ENCODE assay signal across 12 mouse cellular contexts in the genomic region with DNA sequence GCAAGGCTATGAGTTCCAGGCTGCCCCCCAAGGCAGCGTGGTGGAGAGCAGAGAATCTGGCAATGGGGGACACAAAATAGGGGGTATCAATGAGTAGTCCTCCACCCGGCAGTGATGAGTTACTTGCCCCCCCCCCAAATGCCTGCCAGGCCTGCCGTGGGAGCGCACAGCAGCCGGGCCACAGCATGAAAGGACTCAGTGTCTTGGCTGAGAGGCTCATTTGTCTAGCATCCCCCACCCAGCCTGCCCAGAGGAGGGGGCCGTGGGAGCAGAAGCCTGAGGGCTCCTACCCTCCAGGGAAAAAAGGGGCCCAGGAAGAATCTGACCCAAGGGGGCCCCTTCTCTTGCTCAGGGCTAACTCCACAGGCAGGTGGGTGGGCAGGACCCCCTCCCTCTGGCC. TPM values are rescaled to one million over a fixed set of nuclear protein-coding genes. Genes with fewer than 3 reads are reported as not detected.
DNase-seq lines count a peak whose midpoint lies in the region; ATAC-seq lines count a peak whose summit lies in the region.
"Had no signal": no experiment of that assay in that cellular context is flagged by ENCODE, and none has a peak within 500 bp of the region (broad histone marks: within the 10 kb centered on the region; RNA-seq: fewer than 3 reads in every experiment).

No protein-coding gene starts in this region.

- 90% methylated on average over 6 of the region's 6 CpGs for WGBS in forebrain, embryonic 10.5 days
- WGBS in forebrain, embryonic 11.5 days: 56% methylated on average over 5 of the region's 6 CpGs
- WGBS in limb, embryonic 12.5 days: 90% methylated on average over 6 of the region's 6 CpGs
- 93% methylated on average over 6 of the region's 6 CpGs for WGBS in limb, embryonic 10.5 days
- WGBS in hindbrain, embryonic 16.5 days: 40% methylated on average over 6 of the region's 6 CpGs

- DNase-seq in forebrain, embryonic 10.5 days (ENCODE audit: extremely low spot score, low spot score): no peak
- DNase-seq in forebrain, embryonic 11.5 days (ENCODE audit: low spot score): no peak
- no peak for DNase-seq in limb, embryonic 10.5 days (ENCODE audit: low spot score)
- DNase-seq in retina, postnatal 1 day: peak; percentile 74
- DNase-seq in lung, postnatal 14 days: no peak
- DNase-seq: adrenal gland, postnatal 10 days; heart, postnatal 36 days; thymus, postnatal 4 days had no signal

- peak overlapping the region; percentile 18; the same call in 1 of the 2 replicates for H3K4me3 ChIP-seq in forebrain, embryonic 10.5 days
- no peak overlapping the region for H3K4me3 ChIP-seq in forebrain, embryonic 11.5 days (ENCODE audit: low read depth, low read length)
- no peak overlapping the region for H3K4me3 ChIP-seq in limb, embryonic 12.5 days (replicated peaks)
- no peak overlapping the region for H3K4me3 ChIP-seq in limb, embryonic 10.5 days
- no peak overlapping the region for H3K4me3 ChIP-seq in hindbrain, embryonic 16.5 days (ENCODE audit: low read length)
- H3K4me3 ChIP-seq: myocyte had no signal

- H3K9ac ChIP-seq in forebrain, embryonic 11.5 days (ENCODE audit: low read length): no peak overlapping the region; the same call in 1 of the 2 replicates
- peak overlapping the region; percentile 4; the same call in 1 of the 2 replicates for H3K9ac ChIP-seq in limb, embryonic 12.5 days (replicated peaks)
- H3K9ac ChIP-seq in hindbrain, embryonic 16.5 days (ENCODE audit: low read depth, low read length): no peak overlapping the region

- ATAC-seq in forebrain, embryonic 11.5 days (replicated peaks; ENCODE audit: low FRiP score): no peak; the same call in 1 of the 2 replicates
- ATAC-seq in limb, embryonic 12.5 days (ENCODE audit: insufficient number of reproducible peaks, insufficient read depth, low FRiP score, low TSS enrichment, low read depth): no peak
- peak; percentile 69 for ATAC-seq in hindbrain, embryonic 16.5 days
- ATAC-seq in frontal cortex, adult (ENCODE audit: low TSS enrichment): no peak

- H3K4me1 ChIP-seq in forebrain, embryonic 10.5 days: peaks cover 57% of the 10 kb centered on the region
- H3K4me1 ChIP-seq in forebrain, embryonic 11.5 days (replicated peaks; ENCODE audit: control insufficient read depth, insufficient read depth, low read length): peaks cover 23% of the 10 kb centered on the region
- peaks cover 45% of the 10 kb centered on the region for H3K4me1 ChIP-seq in limb, embryonic 12.5 days (replicated peaks)
- peaks cover 48% of the 10 kb centered on the region for H3K4me1 ChIP-seq in limb, embryonic 10.5 days
- H3K4me1 ChIP-seq in hindbrain, embryonic 16.5 days (ENCODE audit: control insufficient read depth, insufficient read depth, low read depth, low read length): peaks cover 32% of the 10 kb centered on the region

- no peaks in the 10 kb centered on the region for H3K27me3 ChIP-seq in forebrain, embryonic 10.5 days (ENCODE audit: poor library complexity, severe bottlenecking)
- H3K27me3 ChIP-seq in forebrain, embryonic 11.5 days (ENCODE audit: control insufficient read depth, insufficient read depth, low read length): no peaks in the 10 kb centered on the region
- H3K27me3 ChIP-seq in limb, embryonic 12.5 days: no peaks in the 10 kb centered on the region
- H3K27me3 ChIP-seq in limb, embryonic 10.5 days (ENCODE audit: low read depth, poor library complexity, severe bottlenecking): no peaks in the 10 kb centered on the region
- no peaks in the 10 kb centered on the region for H3K27me3 ChIP-seq in hindbrain, embryonic 16.5 days (replicated peaks; ENCODE audit: control insufficient read depth, insufficient read depth, low read length)

- peak overlapping the region; percentile 78 for H3K27ac ChIP-seq in forebrain, embryonic 10.5 days
- no peak overlapping the region for H3K27ac ChIP-seq in forebrain, embryonic 11.5 days (ENCODE audit: low read depth, low read length)
- H3K27ac ChIP-seq in limb, embryonic 12.5 days: peak overlapping the region; percentile 23; the same call in 1 of the 2 replicates
- H3K27ac ChIP-seq in limb, embryonic 10.5 days: no peak overlapping the region; the same call in 1 of the 2 replicates
- peak overlapping the region; percentile 76 for H3K27ac ChIP-seq in hindbrain, embryonic 16.5 days (ENCODE audit: low read depth, low read length)

- peaks cover 95% of the 10 kb centered on the region for H3K36me3 ChIP-seq in forebrain, embryonic 10.5 days (replicated peaks)
- H3K36me3 ChIP-seq in forebrain, embryonic 11.5 days (ENCODE audit: control insufficient read depth, insufficient read depth, low read length): peaks cover 6% of the 10 kb centered on the region; the same call in 1 of the 2 replicates
- H3K36me3 ChIP-seq in limb, embryonic 12.5 days: peaks cover 91% of the 10 kb centered on the region
- H3K36me3 ChIP-seq in limb, embryonic 10.5 days: peaks cover 97% of the 10 kb centered on the region
- H3K36me3 ChIP-seq in hindbrain, embryonic 16.5 days (ENCODE audit: control insufficient read depth, insufficient read depth, low read length): peaks cover 11% of the 10 kb centered on the region

- no peaks in the 10 kb centered on the region for H3K9me3 ChIP-seq in forebrain, embryonic 10.5 days
- no peaks in the 10 kb centered on the region for H3K9me3 ChIP-seq in forebrain, embryonic 11.5 days (ENCODE audit: control insufficient read depth, low read length)
- H3K9me3 ChIP-seq in limb, embryonic 12.5 days: no peaks in the 10 kb centered on the region
- H3K9me3 ChIP-seq in limb, embryonic 10.5 days (replicated peaks): no peaks in the 10 kb centered on the region
- H3K9me3 ChIP-seq in hindbrain, embryonic 16.5 days (ENCODE audit: control insufficient read depth, low read length): no peaks in the 10 kb centered on the region

- H3K4me2 ChIP-seq in forebrain, embryonic 11.5 days (ENCODE audit: low read depth, low read length, severe bottlenecking): no peak overlapping the region
- H3K4me2 ChIP-seq in limb, embryonic 12.5 days: no peak overlapping the region
- H3K4me2 ChIP-seq in hindbrain, embryonic 16.5 days (ENCODE audit: low read length): peak overlapping the region; percentile 30

RNA-seq across cellular contexts. Expression of a gene that starts 6.1 kb away (rescaled TPM):
- 18.3 and 19.2 TPM in 2 replicates for polyA plus RNA-seq in forebrain, embryonic 10.5 days (2016; fragmentation: Nextera tagmentation; extraction: Ambion mirVana)
- polyA plus RNA-seq in forebrain, embryonic 11.5 days (2014; fragmentation: Nextera tagmentation; extraction: Ambion mirVana): 20.4 and 21.2 TPM in 2 replicates
- polyA plus RNA-seq in limb, embryonic 12.5 days (2016; fragmentation: Nextera tagmentation; extraction: Ambion mirVana): 14.9 and 16.2 TPM in 2 replicates
- 18.1 and 18.9 TPM in 2 replicates for polyA plus RNA-seq in limb, embryonic 10.5 days (2016; fragmentation: Nextera tagmentation; extraction: Ambion mirVana)
- 9.0 and 12.6 TPM in 2 replicates for polyA plus RNA-seq in hindbrain, embryonic 16.5 days (2015; fragmentation: Nextera tagmentation; extraction: Ambion mirVana)

RNA-seq across cellular contexts. Expression of a gene that starts 7.2 kb away (rescaled TPM):
- polyA plus RNA-seq in forebrain, embryonic 10.5 days (2016; fragmentation: Nextera tagmentation; extraction: Ambion mirVana): 34.7 and 41.0 TPM in 2 replicates
- polyA plus RNA-seq in forebrain, embryonic 11.5 days (2014; fragmentation: Nextera tagmentation; extraction: Ambion mirVana): 29.4 and 33.4 TPM in 2 replicates
- 33.2 and 36.1 TPM in 2 replicates for polyA plus RNA-seq in limb, embryonic 12.5 days (2016; fragmentation: Nextera tagmentation; extraction: Ambion mirVana)
- polyA plus RNA-seq in limb, embryonic 10.5 days (2016; fragmentation: Nextera tagmentation; extraction: Ambion mirVana): 42.5 and 48.8 TPM in 2 replicates
- 18.7 and 23.3 TPM in 2 replicates for polyA plus RNA-seq in hindbrain, embryonic 16.5 days (2015; fragmentation: Nextera tagmentation; extraction: Ambion mirVana)

RNA-seq across cellular contexts. Expression of a gene that starts 16.5 kb away (rescaled TPM):
- polyA plus RNA-seq in forebrain, embryonic 10.5 days (2016; fragmentation: Nextera tagmentation; extraction: Ambion mirVana): 7.5 and 7.6 TPM in 2 replicates
- polyA plus RNA-seq in forebrain, embryonic 11.5 days (2014; fragmentation: Nextera tagmentation; extraction: Ambion mirVana): 3.9 and 5.5 TPM in 2 replicates
- 5.2 and 6.3 TPM in 2 replicates for polyA plus RNA-seq in limb, embryonic 12.5 days (2016; fragmentation: Nextera tagmentation; extraction: Ambion mirVana)
- polyA plus RNA-seq in limb, embryonic 10.5 days (2016; fragmentation: Nextera tagmentation; extraction: Ambion mirVana): 11.2 and 12.3 TPM in 2 replicates
- 1.3 and 2.1 TPM in 2 replicates for polyA plus RNA-seq in hindbrain, embryonic 16.5 days (2015; fragmentation: Nextera tagmentation; extraction: Ambion mirVana)

RNA-seq across cellular contexts. Expression of a gene that starts 42.1 kb away (rescaled TPM):
- polyA plus RNA-seq in forebrain, embryonic 10.5 days (2016; fragmentation: Nextera tagmentation; extraction: Ambion mirVana): 36.8 and 38.1 TPM in 2 replicates
- polyA plus RNA-seq in forebrain, embryonic 11.5 days (2014; fragmentation: Nextera tagmentation; extraction: Ambion mirVana): 25.9 and 28.9 TPM in 2 replicates
- polyA plus RNA-seq in limb, embryonic 12.5 days (2016; fragmentation: Nextera tagmentation; extraction: Ambion mirVana): 26.5 and 31.9 TPM in 2 replicates
- polyA plus RNA-seq in limb, embryonic 10.5 days (2016; fragmentation: Nextera tagmentation; extraction: Ambion mirVana): 30.6 and 37.7 TPM in 2 replicates
- 22.0 and 29.0 TPM in 2 replicates for polyA plus RNA-seq in hindbrain, embryonic 16.5 days (2015; fragmentation: Nextera tagmentation; extraction: Ambion mirVana)

RNA-seq across cellular contexts. Expression of a gene that starts 50.9 kb away (rescaled TPM):
- polyA plus RNA-seq in forebrain, embryonic 10.5 days (2016; fragmentation: Nextera tagmentation; extraction: Ambion mirVana): 0.06 and 0.11 TPM in 2 replicates
- polyA plus RNA-seq in forebrain, embryonic 11.5 days (2014; fragmentation: Nextera tagmentation; extraction: Ambion mirVana): 0.16 TPM in 1 of 2 replicates, not detected in the other
- polyA plus RNA-seq in limb, embryonic 12.5 days (2016; fragmentation: Nextera tagmentation; extraction: Ambion mirVana): 0.20 TPM in 1 of 2 replicates, not detected in the other
- polyA plus RNA-seq in limb, embryonic 10.5 days (2016; fragmentation: Nextera tagmentation; extraction: Ambion mirVana): 0.05 and 0.18 TPM in 2 replicates
- 0.16 and 0.31 TPM in 2 replicates for polyA plus RNA-seq in hindbrain, embryonic 16.5 days (2015; fragmentation: Nextera tagmentation; extraction: Ambion mirVana)

Comparison
In these comparisons a context has a peak if more than half of its experiments do, and no peak if none do; other contexts are left out.
1. H3K27ac ChIP-seq: peak in forebrain, embryonic 10.5 days (single experiment), limb, embryonic 12.5 days (single experiment) and hindbrain, embryonic 16.5 days (single experiment); none in forebrain, embryonic 11.5 days (single experiment) and limb, embryonic 10.5 days (single experiment).